Mouse (Mus musculus): Measurements from ENCODE around the gene 9230102O04Rik. TPM values are rescaled to one million over a fixed set of nuclear protein-coding genes. Genes with fewer than 3 reads are reported as not detected.

The 9230102O04Rik gene
- polyA plus RNA-seq, 1 experiment from 2014 or later, result not detected

DNA sequence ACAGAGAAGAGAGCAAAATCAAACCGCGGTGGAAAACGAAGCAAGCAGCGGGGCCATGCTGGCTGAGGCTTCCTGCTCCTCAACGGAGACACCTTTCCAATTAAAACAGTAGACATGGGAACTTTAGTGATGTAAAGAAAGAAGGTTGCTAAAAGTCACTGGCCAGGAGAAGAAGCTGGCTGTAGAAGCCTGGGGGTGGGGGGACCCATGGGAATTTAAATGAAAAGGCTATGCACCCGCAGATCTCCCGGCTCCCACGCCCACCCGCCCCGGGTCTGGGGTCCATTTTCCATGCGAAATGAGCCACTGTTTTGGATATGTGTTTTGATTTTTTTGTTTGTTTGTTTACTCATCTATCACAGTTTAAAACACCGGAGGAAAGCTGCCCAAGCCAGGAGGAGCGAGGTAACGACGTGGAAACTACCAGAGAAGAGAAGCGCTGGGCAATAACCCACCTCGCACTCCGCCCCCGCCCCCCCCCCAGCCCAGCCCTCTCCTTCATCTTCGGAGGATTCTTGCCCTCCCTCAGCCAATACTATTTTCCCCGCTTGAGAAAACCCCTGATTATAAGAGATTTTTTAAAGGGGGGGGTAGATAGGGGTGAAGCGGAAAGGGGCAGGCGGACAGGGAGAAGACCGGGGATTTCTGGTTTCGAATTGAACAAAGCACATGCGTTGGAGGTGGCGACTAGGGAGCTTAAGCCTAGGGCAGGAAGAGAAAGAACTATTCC lies 5.4 kb downstream of the 9230102O04Rik start:
- 2% methylated on average over 27 of the region's 27 CpGs for WGBS
- no peaks in the 10 kb centered on the region for H3K9me3 ChIP-seq
- peaks cover 81% of the 10 kb centered on the region for H3K27me3 ChIP-seq (replicated peaks)
- peak overlapping the region; percentile 19; the same call in 1 of the 2 replicates for H3K4me2 ChIP-seq (replicated peaks)
- no peak for ATAC-seq
- no peak overlapping the region for H3K4me3 ChIP-seq (replicated peaks)
- H3K27ac ChIP-seq, result no peak overlapping the region
- peaks cover 25% of the 10 kb centered on the region for H3K4me1 ChIP-seq (replicated peaks)
- no peak overlapping the region for H3K9ac ChIP-seq
- H3K36me3 ChIP-seq, result no peaks in the 10 kb centered on the region

DNA sequence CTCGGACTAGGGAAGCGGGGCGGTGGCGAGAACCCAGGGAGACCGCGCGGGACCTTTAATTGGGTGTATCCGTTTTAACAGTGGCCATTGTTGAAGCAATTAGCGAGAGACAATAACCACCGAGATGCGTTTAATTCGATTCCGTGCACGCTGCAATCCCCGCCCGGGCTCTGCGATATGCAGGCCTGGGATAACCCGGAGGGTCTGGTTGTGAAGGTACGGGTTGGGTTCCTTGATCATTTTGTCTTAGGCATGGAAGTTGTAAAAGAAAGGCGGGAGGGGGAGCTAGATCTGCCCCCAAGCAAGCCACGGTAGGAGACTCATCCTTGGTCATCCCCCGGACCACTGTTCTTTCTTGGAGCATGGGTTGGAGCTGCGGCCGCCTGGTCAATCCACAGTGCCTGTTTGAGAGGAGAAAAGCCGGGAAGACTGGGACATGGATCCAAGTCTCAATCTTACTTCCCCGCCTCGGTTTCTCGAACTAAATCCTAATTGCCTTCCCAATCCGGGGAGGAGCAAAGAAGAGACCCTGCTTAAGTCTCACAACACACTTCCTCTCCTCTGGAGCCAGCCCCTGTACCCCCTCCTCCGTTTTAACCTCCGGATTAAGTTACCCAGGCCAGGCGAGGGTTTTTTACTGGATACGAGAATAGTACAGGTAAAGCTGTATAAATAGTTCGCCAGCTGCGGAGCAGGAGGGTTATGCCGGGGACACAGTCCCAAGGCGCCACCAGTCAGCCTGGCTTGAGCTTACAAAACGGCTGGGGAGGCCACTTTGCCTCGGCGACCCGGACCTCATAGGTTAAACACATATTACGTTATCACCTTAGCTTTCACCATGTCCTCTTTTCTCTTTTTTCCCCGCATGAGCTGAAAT lies 6.2 kb downstream of the 9230102O04Rik start:
- no peak overlapping the region for H3K9ac ChIP-seq
- no peaks in the 10 kb centered on the region for H3K36me3 ChIP-seq
- peaks cover 28% of the 10 kb centered on the region for H3K4me1 ChIP-seq (replicated peaks)
- peak overlapping the region; percentile 12; the same call in 1 of the 2 replicates for H3K4me3 ChIP-seq (replicated peaks)
- 1% methylated on average over 43 of the region's 43 CpGs for WGBS
- H3K27ac ChIP-seq, result no peak overlapping the region
- H3K27me3 ChIP-seq (replicated peaks), result peaks cover 83% of the 10 kb centered on the region
- H3K4me2 ChIP-seq (replicated peaks), result peak overlapping the region; percentile 47
- ATAC-seq, result no peak
- no peaks in the 10 kb centered on the region for H3K9me3 ChIP-seq

DNA sequence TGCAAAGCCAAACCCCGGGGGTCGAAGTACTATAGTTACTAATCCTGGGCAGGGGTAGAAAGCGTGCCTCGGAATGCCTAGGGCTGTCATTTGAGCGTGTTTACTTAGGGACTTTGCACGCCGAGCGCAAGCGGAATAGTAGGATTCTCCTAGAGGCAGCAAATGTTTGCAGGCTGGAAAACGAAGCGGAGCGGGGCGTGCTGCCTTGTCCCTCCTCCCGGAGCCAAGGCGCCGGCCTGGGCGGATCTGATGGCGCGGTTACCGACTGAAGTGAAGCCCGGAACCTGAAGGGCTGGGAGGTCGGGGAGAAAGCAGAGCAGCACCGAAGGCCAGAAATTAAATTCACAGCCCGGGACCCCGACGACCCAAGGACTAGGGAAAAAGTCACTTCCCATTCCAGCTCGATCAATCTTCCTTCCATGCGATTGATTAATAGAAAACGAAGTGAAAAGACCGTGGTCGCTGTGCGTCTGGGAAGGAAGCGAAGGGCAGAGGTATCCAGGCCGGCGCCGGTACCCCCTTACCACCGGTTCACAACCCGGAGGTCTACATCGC lies 6.9 kb downstream of the 9230102O04Rik start:
- no peak overlapping the region for H3K9ac ChIP-seq
- H3K4me2 ChIP-seq (replicated peaks), result peak overlapping the region; percentile 47
- H3K27me3 ChIP-seq (replicated peaks), result peaks cover 83% of the 10 kb centered on the region
- H3K4me1 ChIP-seq (replicated peaks), result peaks cover 33% of the 10 kb centered on the region
- peak overlapping the region; percentile 12 for H3K4me3 ChIP-seq (replicated peaks)
- no peak overlapping the region for H3K27ac ChIP-seq
- under 1% methylated on average over 39 of the region's 39 CpGs for WGBS
- ATAC-seq, result no peak
- no peaks in the 10 kb centered on the region for H3K9me3 ChIP-seq
- H3K36me3 ChIP-seq, result no peaks in the 10 kb centered on the region

DNA sequence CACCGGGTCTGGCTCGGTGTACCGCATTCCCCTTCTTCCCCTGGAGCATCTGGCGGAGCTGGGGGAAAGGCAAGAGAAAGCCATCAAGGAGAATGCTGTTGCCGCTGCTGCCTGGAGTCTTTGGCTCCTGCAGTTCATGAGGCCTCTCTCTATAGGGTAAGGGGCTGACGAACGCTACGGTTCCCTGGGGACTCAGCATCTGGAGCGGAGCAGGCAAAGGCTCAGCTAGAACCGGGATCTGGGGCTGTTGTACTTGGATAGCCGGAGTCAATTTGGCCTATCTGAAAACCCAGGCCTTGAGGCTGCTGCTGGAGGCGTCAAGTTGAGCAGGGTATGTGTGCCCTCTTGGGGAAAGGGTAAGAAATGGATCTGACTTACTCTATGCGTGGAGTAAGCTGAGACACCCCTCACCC lies 7.7 kb downstream of the 9230102O04Rik start:
- peak overlapping the region; percentile 30 for H3K4me3 ChIP-seq (replicated peaks)
- H3K4me1 ChIP-seq (replicated peaks), result peaks cover 41% of the 10 kb centered on the region
- H3K27me3 ChIP-seq (replicated peaks), result peaks cover 83% of the 10 kb centered on the region
- H3K9ac ChIP-seq, result no peak overlapping the region
- 4% methylated on average over 13 of the region's 13 CpGs for WGBS
- H3K9me3 ChIP-seq, result no peaks in the 10 kb centered on the region
- H3K4me2 ChIP-seq (replicated peaks), result peak overlapping the region; percentile 55
- no peak for ATAC-seq
- no peak overlapping the region for H3K27ac ChIP-seq
- H3K36me3 ChIP-seq, result no peaks in the 10 kb centered on the region

DNA sequence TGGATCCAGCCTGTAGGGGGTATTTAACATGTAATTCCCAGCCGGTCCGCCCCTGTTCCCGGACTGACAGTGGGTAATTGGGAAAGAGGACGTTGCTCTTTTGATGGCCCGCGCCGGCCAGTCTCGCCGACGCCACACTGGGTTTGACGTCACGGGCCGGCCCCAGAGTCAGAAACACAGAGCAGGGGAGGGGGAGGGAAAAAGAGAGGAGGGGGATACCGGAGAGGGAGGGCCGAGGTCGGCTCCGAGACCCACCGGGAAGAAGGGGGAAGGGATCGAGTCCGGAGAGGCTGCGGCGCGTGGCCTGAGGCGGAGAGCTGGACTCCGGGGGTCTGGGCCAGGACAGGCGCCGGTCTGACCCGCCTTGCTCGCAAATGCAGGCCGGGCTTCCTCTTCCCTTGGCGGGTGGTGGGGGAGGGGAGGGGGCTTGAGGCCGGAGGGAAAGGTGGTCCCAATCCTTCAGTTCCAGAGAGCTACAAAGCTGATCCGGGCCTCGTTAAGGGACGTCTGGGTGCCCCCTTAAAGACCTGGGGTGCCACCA lies 8.2 kb downstream of the 9230102O04Rik start, which contains the start of gene 4930412O13Rik:
TSS of gene 4930412O13Rik (plus strand) at position 202 of the 541 bp plus-strand sequence.
- no peak for ATAC-seq
- Histone ChIP-seq H3K36me3 (no peaks in the 10 kb centered on the region), H3K27me3 (replicated peaks) (peaks cover 81% of the 10 kb centered on the region), H3K4me3 (replicated peaks) (peak within 1 kb of the TSS; percentile 30), H3K27ac (no peak within 1 kb of the TSS), H3K4me1 (replicated peaks) (peaks cover 41% of the 10 kb centered on the region), H3K9me3 (no peaks in the 10 kb centered on the region), H3K9ac (no peak within 1 kb of the TSS), H3K4me2 (replicated peaks) (peak within 1 kb of the TSS; percentile 55)
- WGBS, result 2% methylated on average over 34 of the region's 35 CpGs

DNA sequence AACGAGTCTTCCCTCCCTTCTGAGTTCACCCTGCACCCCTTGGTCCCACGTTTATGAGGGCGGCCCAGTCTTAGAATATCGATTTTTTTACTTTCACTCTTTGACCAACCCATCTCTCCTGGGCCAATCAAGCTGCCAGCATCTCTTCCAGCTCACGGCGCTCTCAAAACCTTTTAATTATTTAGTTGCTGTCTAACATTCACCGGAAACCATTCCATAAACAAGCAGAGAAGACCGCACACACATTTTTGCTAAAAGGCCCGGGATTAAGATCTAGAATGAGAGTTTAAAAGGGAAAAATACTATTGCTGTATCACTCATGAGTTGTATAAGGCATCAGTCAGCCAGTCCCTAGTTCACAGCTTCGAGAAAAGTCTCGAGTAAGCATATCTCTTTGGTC lies 9.1 kb downstream of the 9230102O04Rik start:
- no peaks in the 10 kb centered on the region for H3K36me3 ChIP-seq
- H3K27me3 ChIP-seq (replicated peaks), result peaks cover 81% of the 10 kb centered on the region
- H3K27ac ChIP-seq, result no peak overlapping the region
- H3K4me1 ChIP-seq (replicated peaks), result peaks cover 41% of the 10 kb centered on the region
- H3K9me3 ChIP-seq, result no peaks in the 10 kb centered on the region
- H3K9ac ChIP-seq, result no peak overlapping the region
- no peak for ATAC-seq
- no peak overlapping the region for H3K4me3 ChIP-seq (replicated peaks)
- no peak overlapping the region for H3K4me2 ChIP-seq (replicated peaks)
- 7% methylated on average over 11 of the region's 11 CpGs for WGBS

DNA sequence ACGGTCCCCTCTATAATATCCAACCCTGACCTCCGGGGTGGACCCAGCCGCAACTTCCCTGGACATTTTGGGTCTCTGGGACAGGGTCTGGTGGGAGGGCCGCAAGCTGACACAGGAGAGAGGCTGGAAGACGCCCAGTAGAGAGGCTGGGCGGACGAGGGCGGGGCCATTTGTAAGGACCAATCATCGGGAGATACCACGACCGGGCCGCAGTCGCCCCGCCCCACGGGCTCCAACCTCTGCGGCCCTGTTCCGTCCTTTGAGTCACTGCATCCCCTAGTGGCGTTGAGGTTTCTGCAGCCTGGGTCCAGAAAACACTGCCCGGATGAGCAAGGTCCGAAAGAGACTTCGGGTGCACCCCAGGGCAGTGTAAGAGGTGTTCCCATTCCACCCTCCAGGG lies 9.8 kb downstream of the 9230102O04Rik start:
- no peaks in the 10 kb centered on the region for H3K36me3 ChIP-seq
- peaks cover 41% of the 10 kb centered on the region for H3K4me1 ChIP-seq (replicated peaks)
- H3K27me3 ChIP-seq (replicated peaks), result peaks cover 81% of the 10 kb centered on the region
- H3K9me3 ChIP-seq, result no peaks in the 10 kb centered on the region
- peak overlapping the region; percentile 99 for H3K4me2 ChIP-seq (replicated peaks)
- 0 out of 2 replicates have a peak overlapping the region, but pooled peaks have one; percentile 8 for H3K9ac ChIP-seq
- WGBS, result under 1% methylated on average over 21 of the region's 21 CpGs
- H3K27ac ChIP-seq, result no peak overlapping the region
- H3K4me3 ChIP-seq (replicated peaks), result peak overlapping the region; percentile 52
- peak; percentile 97 for ATAC-seq

DNA sequence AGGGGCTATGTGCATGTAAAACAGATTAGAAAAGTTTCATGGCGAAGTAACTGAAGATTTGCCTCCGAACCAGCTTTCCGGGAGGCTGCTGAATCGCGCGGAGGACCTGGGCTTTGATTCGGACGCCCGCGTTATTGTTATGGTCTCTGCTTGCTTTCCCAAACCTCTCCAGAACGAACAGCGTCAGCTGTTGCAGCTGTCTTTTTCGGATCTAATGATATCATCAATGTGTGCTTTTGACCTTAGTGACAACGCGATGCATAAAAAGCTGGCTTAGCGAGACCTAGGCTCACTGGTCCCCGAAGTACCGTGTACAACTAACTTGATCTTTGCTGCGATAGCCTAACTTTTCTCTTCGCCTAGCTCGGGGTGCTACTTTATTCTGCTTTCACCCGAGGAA lies 10.2 kb downstream of the 9230102O04Rik start:
- Histone ChIP-seq H3K4me3 (replicated peaks) (peak overlapping the region; percentile 52), H3K4me1 (replicated peaks) (peaks cover 38% of the 10 kb centered on the region), H3K36me3 (no peaks in the 10 kb centered on the region), H3K27me3 (replicated peaks) (peaks cover 81% of the 10 kb centered on the region), H3K4me2 (replicated peaks) (peak overlapping the region; percentile 99), H3K9me3 (no peaks in the 10 kb centered on the region), H3K9ac (0 out of 2 replicates have a peak overlapping the region, but pooled peaks have one; percentile 8), H3K27ac (no peak overlapping the region)
- ATAC-seq, result peak; percentile 14
- WGBS, result under 1% methylated on average over 22 of the region's 22 CpGs

DNA sequence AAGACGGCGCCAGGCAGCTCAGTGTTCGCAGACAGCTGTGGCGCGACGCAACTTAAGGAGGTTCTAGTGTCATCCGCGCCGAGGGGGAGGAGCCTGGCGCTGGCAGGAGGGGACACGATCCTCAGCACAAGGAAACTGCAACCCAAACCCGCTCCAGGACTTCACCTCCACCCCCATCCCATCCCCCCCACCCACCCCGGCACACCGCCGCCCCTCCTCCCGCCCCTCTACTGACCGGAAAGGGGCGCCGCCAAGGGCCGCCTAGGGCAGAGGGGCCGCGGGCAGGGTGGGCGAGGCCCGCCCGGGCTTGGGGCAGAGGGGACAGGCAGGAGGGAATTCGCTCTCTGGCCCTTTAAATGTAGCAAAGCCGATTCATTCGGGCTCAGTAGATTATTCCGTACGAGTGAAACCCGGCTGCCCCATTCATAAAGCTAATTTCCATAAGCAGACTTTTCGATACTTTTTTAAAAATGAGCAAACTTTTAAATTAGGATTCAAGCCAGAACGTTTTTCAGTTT lies 10.7 kb downstream of the 9230102O04Rik start:
- no peaks in the 10 kb centered on the region for H3K36me3 ChIP-seq
- peaks cover 81% of the 10 kb centered on the region for H3K27me3 ChIP-seq (replicated peaks)
- no peak overlapping the region for H3K27ac ChIP-seq
- 0 out of 2 replicates have a peak, but pooled peaks have one; percentile 13 for ATAC-seq
- WGBS, result under 1% methylated on average over 31 of the region's 33 CpGs
- H3K4me1 ChIP-seq (replicated peaks), result peaks cover 37% of the 10 kb centered on the region
- H3K4me3 ChIP-seq (replicated peaks), result peak overlapping the region; percentile 52
- H3K9ac ChIP-seq, result peak overlapping the region; percentile 33; the same call in 1 of the 2 replicates
- H3K9me3 ChIP-seq, result no peaks in the 10 kb centered on the region
- H3K4me2 ChIP-seq (replicated peaks), result peak overlapping the region; percentile 99

DNA sequence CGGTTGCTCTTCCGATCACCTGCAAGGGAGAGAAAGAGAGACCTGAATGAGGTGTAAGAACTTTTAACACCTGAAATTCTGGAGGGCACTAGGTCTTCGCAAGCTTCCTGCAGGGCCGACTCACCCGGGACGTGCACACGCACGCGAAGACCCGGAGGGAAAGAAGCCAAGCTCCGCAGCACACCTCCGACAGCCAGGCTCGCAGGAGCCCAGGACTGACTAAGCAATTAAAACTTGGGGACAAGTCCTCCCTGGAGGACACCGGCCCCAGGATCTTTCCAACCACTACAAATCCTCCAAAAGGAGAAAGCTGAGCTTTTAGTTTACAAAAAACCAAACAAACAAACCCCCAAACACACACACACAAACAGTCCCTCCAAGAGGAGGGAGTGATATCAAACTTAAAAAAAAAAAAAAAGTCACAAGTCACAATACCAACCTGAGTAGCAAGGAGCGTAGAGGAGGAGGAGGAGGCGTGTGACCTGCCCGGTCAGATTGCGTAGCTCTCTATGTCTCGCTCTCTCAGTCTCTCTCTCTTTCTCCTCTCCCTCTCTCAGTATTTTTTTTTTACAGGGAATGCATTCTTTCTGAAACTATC lies 11.3 kb downstream of the 9230102O04Rik start:
- Histone ChIP-seq H3K4me2 (replicated peaks) (peak overlapping the region; percentile 99), H3K4me1 (replicated peaks) (peaks cover 37% of the 10 kb centered on the region), H3K27me3 (replicated peaks) (peaks cover 82% of the 10 kb centered on the region), H3K9ac (0 out of 2 replicates have a peak overlapping the region, but pooled peaks have one; percentile 33), H3K9me3 (no peaks in the 10 kb centered on the region), H3K4me3 (replicated peaks) (peak overlapping the region; percentile 52), H3K36me3 (no peaks in the 10 kb centered on the region), H3K27ac (no peak overlapping the region)
- WGBS, result 2% methylated on average over 19 of the region's 19 CpGs
- ATAC-seq, result no peak

DNA sequence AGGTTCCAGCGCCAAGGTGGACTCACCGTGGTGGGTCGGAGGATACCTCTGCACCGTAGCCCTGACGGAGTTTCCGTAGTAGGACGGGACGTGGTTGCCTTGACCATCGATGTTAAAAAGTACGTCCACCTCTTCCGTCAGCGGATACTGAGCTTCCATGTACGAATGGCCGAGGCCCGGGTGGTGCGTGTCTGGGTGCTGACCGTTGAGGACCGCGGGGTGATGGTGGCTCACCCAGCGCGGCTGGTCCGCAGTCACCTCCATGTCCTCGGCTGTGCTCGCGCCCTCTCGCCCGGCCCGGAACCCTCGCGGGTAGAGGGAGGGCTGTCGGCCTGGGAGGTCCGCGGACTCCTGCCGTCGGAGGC lies 12.0 kb downstream of the 9230102O04Rik start:
- Histone ChIP-seq H3K27me3 (replicated peaks) (peaks cover 82% of the 10 kb centered on the region), H3K4me1 (replicated peaks) (peaks cover 30% of the 10 kb centered on the region), H3K36me3 (no peaks in the 10 kb centered on the region), H3K9me3 (no peaks in the 10 kb centered on the region), H3K4me3 (replicated peaks) (peak overlapping the region; percentile 31), H3K9ac (no peak overlapping the region), H3K4me2 (replicated peaks) (peak overlapping the region; percentile 99), H3K27ac (no peak overlapping the region)
- no peak for ATAC-seq
- WGBS, result under 1% methylated on average over 35 of the region's 35 CpGs
